Mouse (Mus musculus): ENCODE measurements at regions not wholly inside any gene's neighbourhood (a gene's known extent, or its start where the extent isn't known, plus 50 kb on each side); places are given as distances from the start of the nearest gene placed in this dataset.

DNA sequence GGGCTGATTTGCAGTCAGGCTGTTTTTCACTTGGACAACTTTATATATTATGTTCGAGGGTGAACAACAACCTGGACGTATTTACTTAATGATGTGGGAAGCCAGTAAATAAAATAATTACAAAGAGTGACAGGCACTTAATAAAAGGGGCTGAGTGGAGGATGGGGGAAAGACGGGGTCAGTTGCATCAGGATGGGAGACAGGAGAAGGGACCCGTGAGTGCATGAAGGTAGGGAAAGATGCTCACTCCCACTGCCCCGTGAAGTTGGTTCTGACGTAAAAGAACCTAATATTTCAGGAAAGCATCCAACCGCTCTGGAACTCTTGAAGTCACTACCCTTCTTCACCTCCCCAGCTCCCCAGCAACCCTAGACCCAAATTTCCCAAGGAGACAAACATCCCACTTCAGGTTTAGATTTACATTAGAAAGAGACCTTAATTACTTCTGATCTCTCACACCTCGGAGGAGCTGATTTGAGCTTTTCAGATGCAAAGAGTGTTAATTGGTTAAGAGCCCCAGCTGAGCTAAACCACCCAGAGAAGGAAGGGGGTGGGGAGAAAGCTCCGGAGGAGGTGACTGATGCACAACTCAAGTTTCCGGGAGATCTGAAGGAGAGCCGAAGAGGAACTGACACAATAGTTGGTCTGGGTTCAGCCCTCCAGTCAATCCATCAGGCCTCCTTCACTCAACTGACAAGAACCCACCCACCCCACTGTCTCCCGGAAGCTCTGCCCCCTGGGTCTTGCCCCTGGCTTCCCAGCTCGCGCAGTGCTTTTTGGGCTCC, 121.9 kb upstream of the Shb start:
- in situ Hi-C loops (cut with MboI; ENCODE audit: unreplicated experiment in 2 of 2): no loop called here

DNA sequence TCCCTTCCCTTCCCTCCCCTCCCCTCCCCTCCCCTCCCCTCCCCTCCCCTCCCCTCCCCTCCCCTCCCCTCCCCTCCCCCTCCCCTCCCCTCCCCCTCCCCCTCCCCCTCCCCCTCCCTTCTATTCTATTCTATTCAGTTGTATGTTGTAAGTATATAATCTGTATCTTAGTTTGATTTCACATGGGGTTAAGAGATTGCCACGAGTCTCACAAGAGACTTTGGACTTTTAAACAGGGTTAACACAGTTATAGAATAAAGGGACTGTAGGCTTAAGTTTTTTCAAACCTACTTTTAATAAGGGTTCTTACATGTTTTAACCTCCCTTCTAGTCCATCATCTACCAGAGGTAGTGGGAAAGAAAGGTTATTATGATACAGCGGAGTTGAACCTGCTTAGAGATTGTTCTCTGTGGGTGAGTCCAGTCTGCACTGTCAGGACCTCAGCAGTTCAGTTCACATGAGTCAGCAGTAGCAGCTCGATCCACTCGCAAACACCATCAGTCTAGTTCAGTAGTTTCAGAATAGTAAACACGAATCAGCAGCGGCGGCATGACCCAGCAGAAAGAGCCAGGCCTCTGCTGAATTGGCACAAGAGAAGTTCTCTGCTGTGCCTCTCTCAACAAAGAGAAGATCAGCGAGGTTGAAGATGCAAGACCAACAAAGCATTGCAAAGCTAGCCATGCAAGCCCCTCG, 116.8 kb upstream of the Shb start:
- in situ Hi-C loops (cut with MboI; ENCODE audit: unreplicated experiment in 2 of 2): no loop called here

GRCm38 (mm10) chr4:45647514-45647913, 115.2 kb upstream of the Shb start:
- in situ Hi-C loops (cut with MboI; ENCODE audit: unreplicated experiment in 2 of 2): no loop called here

DNA sequence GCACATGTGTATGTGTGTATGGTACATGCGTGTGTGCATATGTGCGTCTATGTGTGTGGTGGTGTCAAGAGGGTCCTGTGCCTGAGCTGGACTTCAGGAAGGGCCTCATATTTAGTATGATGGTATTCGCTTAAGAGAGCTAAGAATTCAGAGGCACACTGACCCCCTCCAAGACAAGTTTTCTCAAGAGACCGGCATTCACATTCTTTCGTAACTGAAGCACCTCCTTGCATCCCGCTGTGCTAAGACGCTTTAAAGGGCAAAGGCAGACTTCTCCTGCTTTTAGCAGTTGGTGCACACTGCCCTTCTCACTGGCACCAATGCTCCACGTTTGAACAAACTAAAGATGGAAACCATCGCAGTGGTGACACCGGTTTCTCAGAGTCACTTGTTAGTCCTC, 110.3 kb upstream of the Shb start:
- in situ Hi-C loops (cut with MboI; ENCODE audit: unreplicated experiment in 2 of 2): no loop called here

- in situ Hi-C loops (cut with MboI; ENCODE audit: unreplicated experiment in 2 of 2): no loop called here
These were observed 109.0 kb upstream of the Shb start for GRCm38 (mm10) chr4:45641272-45641671.

GRCm38 (mm10) chr4:45640713-45641112, 108.4 kb upstream of the Shb start:
- in situ Hi-C loops (cut with MboI; ENCODE audit: unreplicated experiment in 2 of 2): no loop called here

DNA sequence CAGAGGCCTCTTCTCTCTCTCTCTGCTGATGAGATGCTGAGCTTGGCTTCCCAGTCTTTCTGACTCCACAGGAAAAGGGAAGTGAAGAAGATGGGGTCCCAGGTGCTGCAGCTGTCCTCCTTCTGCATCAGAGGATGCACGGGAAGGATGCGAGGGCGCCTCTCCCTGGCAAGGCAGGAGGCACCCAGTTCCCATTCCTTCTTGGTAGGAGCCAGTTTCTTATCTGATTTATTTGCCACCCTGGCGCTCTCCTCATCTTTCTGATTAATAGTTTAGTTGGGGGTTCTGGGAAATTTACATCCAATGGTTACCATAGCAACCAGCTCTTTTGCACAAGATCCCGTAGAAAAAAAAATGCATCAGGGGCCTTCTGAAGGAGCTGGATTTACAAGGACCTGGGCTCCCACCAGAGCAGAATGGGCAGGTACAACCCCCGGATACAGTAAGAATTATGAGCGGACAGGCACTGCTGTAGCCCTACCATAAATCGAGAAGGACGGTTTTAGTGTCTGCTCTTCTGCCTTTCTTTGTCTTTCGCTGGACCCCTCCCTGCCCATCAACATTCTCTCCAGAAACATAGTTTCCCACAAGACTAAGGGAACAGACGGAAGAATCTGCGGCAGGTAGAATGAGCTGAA, 107.2 kb upstream of the Shb start:
- in situ Hi-C loops (cut with MboI; ENCODE audit: unreplicated experiment in 2 of 2): no loop called here

- in situ Hi-C loops (cut with MboI; ENCODE audit: unreplicated experiment in 2 of 2): no loop called here
These were observed 106.1 kb upstream of the Shb start for GRCm38 (mm10) chr4:45638411-45638810.

DNA sequence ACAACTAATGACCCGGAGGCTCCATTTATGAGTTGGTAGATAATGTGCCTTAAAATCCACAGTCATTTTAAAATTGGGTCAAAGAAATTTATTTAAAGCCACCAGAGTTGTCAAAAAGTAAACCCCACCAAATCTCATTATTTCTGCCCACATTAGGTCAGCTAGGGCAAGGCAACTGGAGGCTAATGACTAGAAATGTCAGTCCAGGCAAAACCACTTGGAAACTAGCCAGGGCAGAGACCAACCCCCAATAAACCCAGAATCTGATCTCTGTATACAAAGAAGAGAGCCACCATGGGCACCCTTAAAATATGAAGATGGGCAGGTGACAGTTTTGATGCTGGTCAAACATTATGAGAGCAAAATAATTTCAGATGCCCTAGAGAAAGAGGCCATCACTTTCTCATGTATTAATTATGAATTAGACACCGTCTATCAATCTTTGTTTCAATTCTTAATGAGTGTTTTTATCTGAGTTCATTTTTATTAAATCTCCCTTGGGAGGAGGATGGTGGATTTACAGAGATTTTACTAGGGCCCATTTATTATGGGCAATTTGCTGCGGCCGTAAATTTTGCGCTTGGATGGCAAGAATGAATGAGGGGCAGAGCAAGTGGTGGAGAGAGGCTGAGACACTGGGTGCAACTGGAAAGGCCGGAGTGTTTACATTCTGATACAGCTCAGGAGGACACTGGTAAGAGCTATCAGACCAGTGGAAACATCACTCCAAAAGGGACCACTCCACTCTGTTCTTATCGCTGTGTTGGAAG, 99.2 kb upstream of the Shb start:
- in situ Hi-C loops (cut with MboI; ENCODE audit: unreplicated experiment in 2 of 2): no loop called here

DNA sequence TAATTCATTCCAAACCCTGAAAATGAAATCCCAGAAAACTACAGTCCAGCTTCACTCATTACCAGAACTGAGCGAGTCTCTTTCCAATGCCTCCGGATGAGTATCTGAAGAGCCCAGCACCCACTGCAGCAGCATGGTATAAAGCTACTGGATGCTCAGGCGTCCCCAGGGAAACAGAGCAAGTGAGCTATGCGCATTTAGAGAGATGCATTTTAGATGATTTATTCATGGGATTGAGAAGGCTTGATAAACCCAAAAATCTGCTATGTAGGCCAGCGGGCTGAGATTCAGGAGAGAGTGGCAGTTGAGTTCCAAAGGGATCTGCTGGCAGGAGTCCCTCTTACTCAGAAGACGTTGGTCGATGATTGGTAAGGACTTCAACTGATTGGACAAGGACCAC, 93.4 kb upstream of the Shb start:
- in situ Hi-C loops (cut with MboI; ENCODE audit: unreplicated experiment in 2 of 2): no loop called here

DNA sequence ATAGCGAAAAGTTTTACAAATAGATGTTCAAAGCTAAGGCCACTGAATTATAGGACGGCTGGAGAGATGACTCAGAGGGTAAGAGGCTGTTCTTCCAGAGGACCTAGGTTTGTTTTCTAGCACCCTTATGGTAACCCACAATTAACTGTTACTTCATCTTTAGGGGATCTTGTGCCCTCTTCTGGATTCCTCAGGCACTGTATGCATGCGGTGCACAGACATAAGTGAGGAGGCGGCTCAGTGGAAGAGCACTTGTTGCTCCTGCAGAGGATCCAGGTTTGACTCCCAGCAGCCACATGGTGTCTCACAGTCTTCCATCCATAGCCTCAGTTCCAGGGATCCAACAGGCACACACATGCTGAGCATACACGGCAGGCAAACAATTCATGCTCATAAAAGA, 89.7 kb upstream of the Shb start:
- in situ Hi-C loops (cut with MboI; ENCODE audit: unreplicated experiment in 2 of 2): no loop called here

- in situ Hi-C loops (cut with MboI; ENCODE audit: unreplicated experiment in 2 of 2): loop anchor here in 1 of 2 experiments (10.0 kb wide), 3 partner anchors 82 to 332 kb away; partner anchors contain the start of gene Shb
These were observed 84.9 kb upstream of the Shb start for GRCm38 (mm10) chr4:45617126-45617525.

DNA sequence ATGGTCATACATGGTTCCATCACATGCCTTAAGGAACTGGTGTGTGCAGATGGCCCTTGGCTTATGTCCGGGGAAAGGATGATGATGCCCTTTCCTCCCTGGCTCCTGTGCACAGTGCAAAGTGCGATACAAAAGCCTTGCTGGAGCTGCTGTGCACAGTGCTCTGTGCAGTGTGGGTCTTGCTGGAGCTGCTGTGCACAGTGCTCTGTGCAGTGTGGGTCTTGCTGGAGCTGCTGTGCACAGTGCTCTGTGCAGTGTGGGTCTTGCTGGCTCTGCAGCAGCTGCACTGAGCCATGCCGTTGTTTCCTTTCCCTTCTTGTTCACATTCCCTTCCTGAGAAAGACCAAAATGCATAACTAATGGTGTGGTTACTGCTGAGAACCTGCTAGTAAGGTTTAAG, 81.2 kb upstream of the Shb start:
- in situ Hi-C loops (cut with MboI; ENCODE audit: unreplicated experiment in 2 of 2): loop anchor here (5.0 to 10.0 kb wide), 6 partner anchors 79 to 329 kb away; partner anchors contain the start of gene Shb (in 1 of the 2)

- in situ Hi-C loops (cut with MboI; ENCODE audit: unreplicated experiment in 2 of 2): loop anchor here (5.0 to 10.0 kb wide), 6 partner anchors 77 to 327 kb away; partner anchors contain the start of gene Shb (in 1 of the 2)
These were observed 79.9 kb upstream of the Shb start for GRCm38 (mm10) chr4:45612132-45612531.

DNA sequence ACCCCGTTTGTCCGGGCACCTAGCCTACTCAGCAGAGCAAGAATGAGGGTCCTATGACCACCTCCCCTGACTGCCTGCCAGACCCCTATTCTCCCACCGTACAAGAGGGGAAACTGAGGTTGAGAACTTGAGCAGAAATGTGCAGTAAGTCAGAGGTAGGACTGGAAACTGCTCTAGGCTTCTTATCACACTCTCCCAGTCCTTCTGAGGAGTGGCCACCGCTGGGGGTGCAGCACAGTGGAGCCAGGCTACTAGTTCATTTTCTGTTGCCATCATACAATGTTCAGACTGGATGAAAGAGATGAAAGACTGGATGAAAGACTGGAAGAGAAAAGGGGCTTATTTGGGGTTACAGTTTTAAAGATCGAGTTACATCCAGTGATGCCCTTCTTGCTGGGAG, 78.7 kb upstream of the Shb start:
- in situ Hi-C loops (cut with MboI; ENCODE audit: unreplicated experiment in 2 of 2): loop anchor here (5.0 to 10.0 kb wide), 6 partner anchors 76 to 326 kb away; partner anchors contain the start of gene Shb (in 1 of the 2)

DNA sequence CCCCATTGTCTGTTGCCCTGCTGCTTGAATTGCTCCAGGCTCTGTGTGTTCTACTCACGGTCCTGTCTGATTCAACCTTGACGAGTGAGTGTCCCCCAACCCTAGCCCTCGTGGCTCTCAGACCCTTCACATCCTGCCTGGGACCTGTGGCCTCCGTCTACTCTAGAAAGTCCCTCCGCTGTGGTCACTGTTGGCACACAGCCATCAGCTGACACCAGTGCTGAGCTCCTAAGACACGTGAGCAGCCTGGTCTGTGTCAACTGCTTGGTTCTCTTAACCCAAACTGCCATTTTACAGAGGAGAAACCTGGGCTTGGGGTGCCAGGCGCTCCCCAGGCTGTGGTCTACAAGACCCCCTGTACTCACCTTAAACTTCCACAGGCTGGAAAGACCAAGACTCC, 74.3 kb upstream of the Shb start:
- in situ Hi-C loops (cut with MboI; ENCODE audit: unreplicated experiment in 2 of 2): loop anchor here in 1 of 2 experiments (5.0 kb wide), 1 partner anchor 64 kb away; no protein-coding TSS in a partner anchor

GRCm38 (mm10) chr4:45605681-45606080, 73.4 kb upstream of the Shb start:
- in situ Hi-C loops (cut with MboI; ENCODE audit: unreplicated experiment in 2 of 2): loop anchor here in 1 of 2 experiments (5.0 kb wide), 1 partner anchor 63 kb away; no protein-coding TSS in a partner anchor

DNA sequence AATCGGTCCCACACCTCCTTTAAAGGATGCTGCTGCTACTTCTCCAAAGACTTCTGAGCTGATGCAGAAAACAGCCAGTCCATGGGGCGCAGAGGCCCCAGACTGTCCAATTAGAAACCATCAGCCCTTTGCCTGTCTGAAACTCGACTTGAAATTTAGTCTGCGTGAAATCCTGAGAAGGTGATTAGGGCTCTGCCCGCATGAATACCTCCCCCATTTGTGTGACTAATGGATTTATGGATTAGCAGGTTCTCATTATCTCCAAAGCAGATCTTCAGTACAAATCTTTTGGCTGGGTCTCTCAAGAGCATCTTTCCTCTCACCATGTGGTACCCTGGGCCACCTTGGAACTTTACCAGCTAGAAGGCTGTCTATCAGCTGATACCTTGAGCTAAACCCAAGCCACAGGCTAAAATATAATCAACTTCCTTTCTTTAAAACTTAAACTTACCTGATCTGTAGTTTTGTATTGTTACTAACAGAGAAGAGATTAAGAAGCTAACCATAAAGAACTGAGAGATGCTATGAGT, 72.1 kb upstream of the Shb start:
- in situ Hi-C loops (cut with MboI; ENCODE audit: unreplicated experiment in 2 of 2): no loop called here

DNA sequence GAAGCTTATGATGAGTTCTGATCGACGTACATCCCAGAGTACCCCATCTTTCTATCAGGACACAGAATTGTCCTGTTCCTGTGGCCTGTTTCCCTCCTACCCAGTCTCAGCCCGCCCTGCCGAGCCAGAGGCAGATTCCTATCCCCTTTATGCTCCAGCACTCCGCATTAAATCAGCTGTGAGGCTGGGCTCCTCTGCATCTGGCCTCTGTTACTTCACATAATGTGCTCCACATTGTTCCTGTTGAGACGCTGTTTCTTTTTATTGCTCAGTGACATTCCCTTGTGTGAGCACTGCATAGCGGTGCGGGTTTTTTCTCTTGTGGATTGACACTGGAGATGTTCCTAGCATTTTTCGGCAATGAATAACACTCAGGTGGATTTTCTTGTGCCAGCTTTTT, 68.2 kb upstream of the Shb start:
- in situ Hi-C loops (cut with MboI; ENCODE audit: unreplicated experiment in 2 of 2): no loop called here

DNA sequence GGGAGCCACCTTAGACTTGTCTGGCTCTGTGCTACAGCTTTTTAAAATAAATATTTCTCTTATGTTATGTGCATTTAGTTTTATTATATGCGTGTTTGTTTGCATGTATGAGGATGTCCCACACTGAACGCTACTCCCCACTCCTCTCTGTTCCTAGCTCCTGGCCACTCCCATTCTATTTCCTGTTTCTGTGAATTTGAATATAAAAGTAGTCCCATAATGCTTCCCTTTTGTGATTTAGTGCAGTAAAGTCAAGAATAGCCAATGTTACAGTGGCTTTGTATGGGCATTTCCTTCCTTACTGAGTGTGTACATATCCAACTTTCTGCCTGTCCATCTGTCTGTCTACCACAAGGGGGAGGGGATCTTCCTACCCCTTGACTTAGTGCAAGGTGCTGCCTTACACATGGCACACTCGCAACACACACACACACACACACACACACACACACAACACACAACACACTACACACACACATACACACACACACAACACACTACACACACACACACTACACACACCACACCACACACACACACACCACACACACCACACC, 61.2 kb upstream of the Shb start:
- in situ Hi-C loops (cut with MboI; ENCODE audit: unreplicated experiment in 2 of 2): no loop called here
